Mouse (Mus musculus): ENCODE measurements around the gene Tulp4.
"Not testable (repeated sequence)": the region's sequence is repeated elsewhere in the genome, so short reads cannot be mapped to it uniquely, and the experiment has no call there.

The Tulp4 gene

DNA sequence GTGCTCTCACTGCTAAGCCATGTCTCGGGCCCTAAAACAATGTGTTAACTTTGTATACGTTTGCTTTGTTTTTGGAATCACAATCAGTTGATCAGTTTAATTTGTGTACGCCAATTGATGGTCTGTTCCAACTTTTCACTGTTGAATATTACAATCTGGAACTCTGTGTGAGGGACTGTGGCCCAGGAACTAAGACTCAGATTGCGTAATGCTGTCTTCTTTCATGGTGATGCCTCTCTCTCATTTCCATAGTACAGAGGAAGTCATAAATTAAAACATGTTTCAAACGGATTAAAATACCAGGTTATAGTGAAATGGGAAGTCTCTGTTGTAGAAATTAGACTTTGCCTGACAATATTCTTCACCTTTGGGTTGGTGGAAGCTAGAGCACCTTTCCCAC is 83.0 kb downstream of the Tulp4 start:
- DNase-seq (ENCODE audit: low spot score in 2 of 2): no peak

GRCm38 (mm10) chr17:6192275-6192674 is 86.0 kb downstream of the Tulp4 start:
- no peak for DNase-seq (ENCODE audit: low spot score in 2 of 2)

DNA sequence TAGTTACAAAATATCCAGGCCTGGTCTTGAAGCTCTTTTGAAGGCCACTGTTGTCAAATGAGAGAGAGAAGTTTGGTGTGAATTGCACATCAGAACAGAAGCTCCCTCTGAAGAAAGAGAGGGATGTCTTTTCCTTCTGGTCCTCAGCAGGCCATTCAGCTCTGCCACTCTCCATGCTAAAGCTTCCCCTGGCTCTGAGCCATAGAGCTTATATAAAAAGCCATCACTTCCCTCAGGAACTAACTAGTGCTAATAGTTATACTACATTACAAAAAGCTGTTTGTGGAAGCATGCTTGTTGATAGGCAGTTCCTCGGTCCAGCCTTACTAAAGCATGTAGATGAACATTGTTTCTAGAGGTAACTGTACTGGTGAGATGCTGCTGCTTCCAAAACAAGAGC is 89.2 kb downstream of the Tulp4 start:
- no peak for DNase-seq (ENCODE audit: low spot score in 2 of 2)

- no peak for DNase-seq (ENCODE audit: low spot score in 2 of 2)
These were observed 91.3 kb downstream of the Tulp4 start for GRCm38 (mm10) chr17:6197491-6197890.

- DNase-seq (ENCODE audit: low spot score in 2 of 2): no peak
These were observed 92.4 kb downstream of the Tulp4 start for GRCm38 (mm10) chr17:6198670-6199069.

DNA sequence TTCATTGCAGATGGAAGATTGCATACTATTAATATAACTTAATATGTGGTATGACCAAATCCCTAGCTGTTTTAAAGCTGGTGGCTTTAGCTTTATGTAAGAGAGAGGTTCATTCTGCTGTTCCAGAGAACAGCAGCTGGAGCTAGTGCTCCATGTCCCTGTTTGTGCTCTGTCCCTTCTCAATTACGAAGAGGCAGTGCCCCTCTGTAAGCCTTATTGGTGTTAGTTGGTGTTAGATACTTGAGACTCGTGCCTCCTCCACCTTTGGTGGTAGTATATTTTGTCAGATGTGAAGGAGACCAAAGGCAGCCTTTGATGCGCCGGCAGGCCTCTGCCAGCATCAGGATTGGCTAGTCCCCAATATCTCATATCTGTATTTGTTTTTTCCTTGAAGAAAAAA is 92.9 kb downstream of the Tulp4 start:
- DNase-seq (ENCODE audit: low spot score in 2 of 2): no peak

DNA sequence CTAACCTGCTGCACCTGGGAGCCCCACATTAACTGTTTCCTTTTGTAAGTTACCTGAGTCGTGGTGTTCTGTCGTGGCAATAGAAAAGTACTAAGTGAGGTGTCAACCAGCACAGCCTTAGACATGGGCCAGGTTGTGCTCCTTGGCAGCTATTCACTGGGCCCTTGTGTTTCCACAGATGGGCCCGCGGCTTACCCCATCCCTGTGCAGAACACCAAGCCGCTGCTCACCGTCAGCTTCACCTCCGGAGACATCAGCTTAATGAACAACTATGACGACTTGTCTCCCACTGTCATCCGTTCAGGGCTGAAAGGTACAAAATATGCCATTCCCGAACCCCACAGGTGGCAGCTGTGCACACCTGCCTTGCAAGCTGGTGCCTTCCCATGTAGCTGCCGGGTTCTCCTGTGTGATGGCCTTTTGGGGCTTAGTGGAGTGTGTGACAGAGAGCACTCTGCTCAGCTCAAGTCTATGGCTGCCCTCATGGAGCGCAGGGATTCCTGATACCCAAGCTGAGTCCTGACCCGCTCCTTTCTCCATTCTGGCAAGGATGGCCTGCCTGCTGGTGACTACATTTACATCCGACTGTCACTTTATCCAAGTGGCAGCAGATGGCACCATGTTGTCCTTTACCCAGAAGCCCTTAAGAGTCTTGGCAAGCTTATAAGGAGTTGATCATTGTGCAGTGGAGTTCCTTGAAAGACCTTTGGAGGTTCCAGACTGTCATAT is 95.4 kb downstream of the Tulp4 start:
- DNase-seq (ENCODE audit: low spot score in 2 of 2): no peak

DNA sequence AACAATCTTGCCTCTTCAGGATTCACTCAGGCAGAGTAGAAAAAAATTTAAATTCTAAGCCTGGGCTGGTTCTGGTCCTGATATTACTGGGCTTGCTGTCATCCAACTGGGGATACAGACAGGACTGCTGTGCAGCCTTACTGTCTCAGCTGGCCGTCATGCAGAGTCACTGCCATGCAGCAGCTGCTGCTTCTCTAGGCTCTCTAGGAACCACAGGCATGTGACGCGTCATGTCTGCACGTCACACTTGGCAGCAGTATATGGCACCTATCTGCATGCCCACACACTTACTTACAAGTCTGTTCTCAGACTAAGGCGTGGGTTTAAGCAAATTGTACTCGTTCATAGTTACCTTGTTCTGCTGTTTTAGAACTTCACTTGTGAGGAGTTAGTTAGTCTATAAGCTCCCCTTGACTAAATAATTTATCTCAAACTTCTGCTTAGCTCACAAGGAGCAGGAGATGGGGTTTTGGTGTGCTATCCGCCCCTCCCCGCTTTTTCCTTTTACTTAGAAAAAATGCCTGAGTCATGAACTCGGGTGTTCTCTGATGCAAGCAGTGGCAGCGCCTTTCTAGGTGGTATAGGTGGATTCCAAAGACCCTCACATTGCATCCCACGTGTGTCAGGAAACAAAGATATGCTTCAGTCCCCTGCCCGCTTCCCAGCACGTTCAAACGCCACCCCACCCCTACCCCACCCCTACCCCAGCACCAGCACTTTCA is 96.3 kb downstream of the Tulp4 start:
- DNase-seq (ENCODE audit: low spot score in 2 of 2): peak; percentile 66 to 81

- no peak for DNase-seq (ENCODE audit: low spot score in 2 of 2)
These were observed 96.9 kb downstream of the Tulp4 start for GRCm38 (mm10) chr17:6203126-6203525.

GRCm38 (mm10) chr17:6203795-6204194 is 97.6 kb downstream of the Tulp4 start:
- no peak for DNase-seq (ENCODE audit: low spot score in 2 of 2)

DNA sequence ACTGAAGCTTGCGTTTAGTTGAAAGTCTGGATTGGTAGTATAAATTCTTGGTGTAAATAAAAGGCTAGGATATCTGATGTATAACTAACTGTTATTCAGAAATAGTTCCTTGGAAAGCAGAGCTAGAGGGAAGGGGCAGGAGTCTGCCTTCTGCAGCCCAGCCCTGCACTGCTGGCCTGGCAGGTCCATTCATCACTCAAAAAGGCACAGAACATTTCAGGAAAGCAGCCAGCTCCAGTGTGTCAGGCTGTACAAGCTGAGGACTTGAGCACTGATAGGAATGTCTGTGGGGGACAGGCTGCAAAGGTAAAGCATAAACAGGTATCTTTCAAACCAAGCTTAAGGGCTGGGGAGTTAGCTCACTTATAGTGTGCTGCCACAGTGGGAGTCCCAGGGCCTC is 105.5 kb downstream of the Tulp4 start:
- no peak for DNase-seq (ENCODE audit: low spot score in 2 of 2)

DNA sequence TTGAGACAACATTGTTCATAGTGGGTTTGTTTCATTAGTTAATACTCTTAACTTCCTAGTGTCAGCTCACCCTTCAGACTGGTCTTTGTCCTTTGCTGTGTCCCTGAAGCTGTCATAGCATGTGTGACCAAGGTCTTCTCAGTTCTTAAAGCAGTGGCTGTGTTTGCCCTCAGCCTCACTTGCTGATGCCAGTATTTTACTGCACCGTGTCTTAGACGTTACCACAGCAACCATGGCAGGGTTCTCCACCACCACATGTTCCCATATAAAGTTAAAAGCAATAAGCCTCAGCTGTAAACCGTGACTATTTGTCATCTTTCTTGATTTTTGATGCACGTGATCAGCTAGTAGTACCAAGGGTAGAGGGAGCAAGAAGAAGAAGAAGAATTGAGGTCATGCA is 109.4 kb downstream of the Tulp4 start:
- no peak for DNase-seq (ENCODE audit: low spot score in 2 of 2)

GRCm38 (mm10) chr17:6216514-6216913 is 110.3 kb downstream of the Tulp4 start:
- DNase-seq (ENCODE audit: low spot score in 2 of 2): no peak

DNA sequence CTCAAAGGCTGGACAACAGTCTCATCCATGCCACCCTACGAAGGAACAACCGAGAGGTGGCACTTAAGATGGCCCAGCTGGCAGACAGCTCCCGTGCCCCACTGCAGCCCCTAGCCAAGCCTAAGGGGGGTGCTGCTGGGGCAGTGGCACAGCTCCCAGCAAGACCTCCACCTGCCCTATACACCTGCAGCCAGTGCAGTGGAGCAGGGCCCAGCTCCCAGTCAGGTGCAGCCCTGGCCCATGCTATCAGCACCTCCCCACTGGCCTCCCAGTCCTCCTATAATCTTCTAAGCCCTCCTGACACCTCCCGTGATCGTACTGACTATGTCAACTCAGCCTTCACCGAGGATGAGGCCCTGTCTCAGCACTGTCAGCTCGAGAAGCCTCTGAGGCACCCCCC is 126.4 kb downstream of the Tulp4 start:
- DNase-seq (ENCODE audit: low spot score in 2 of 2): not testable (repeated sequence)

DNA sequence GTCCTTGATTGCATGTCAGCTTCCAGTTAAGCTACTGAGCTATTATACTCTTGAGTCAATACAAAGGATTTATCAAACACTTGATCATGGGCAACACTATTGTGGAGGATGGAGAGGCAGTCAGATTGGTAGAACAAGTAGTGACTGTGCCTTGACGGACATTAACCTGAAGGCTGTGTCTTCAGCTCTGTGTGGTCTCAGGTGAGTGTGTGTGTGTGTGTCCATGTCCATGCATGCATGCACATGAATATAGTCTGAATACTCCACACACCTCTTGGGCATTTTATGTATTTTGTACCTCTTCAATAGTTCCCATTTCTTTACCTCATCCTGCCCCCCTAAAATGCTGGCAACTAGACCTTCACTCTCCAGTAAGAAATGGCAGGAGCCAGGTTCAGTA is 145.1 kb downstream of the Tulp4 start:
- DNase-seq (ENCODE audit: low spot score in 2 of 2): not testable (repeated sequence)

DNA sequence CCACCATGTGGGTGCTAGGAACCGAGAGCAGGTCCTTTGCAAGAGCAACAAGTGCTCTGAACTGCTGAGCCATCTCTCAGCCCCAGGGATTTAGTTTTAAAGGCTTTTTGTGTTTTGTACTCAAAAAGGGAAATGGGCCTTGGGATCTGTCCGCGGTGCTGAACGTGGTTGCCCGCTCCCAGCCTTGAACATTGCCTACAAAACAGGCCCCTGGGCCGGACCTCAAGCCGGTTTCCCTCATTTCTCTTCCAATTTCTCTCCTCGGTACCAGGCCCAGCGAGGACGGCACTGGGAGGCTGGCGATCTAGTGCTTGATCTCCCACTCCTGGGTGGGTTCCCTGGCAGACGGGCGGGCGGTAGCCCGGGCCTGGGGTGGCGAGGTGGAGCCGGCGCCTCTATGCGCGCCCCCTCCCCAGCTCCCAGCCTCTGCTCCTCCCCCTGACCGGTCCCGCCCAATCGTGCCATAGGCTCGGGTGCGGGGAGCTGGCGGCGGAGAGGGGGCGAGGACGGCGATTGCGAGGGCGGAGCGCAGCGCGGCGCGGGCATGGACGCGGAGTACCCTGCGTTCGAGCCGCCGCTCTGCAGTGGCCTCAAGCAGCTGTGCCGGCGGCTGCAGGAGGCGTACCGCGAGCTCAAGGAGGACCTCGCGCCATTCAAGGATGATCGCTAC is 150.3 kb downstream of the Tulp4 start, which contains the start of gene Tmem181a:
TSS of gene Tmem181a (plus strand) at position 461 of the 670 bp plus-strand sequence.
- DNase-seq (ENCODE audit: low spot score in 2 of 2): not testable (repeated sequence)

DNA sequence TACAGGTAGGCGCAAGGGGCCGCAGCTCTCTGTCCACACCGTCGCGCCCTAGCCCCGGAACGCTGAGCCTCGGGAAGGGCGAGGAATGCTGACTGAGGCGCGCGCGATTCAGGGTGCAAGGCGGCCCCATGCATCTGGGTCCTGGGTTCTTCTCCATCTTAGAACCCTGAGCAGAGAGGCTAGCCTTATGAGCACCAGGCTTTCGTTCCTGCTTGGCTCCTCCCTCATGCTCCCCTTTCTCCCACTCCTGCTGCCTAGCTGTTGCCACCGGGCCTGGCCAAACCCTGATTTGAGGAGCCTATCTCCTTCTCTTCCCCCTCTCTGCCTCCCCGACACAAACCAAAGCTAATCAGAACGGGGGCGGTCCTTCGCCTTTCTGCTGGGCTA is 150.8 kb downstream of the Tulp4 start:
- peak; percentile 74 to 86 for DNase-seq (ENCODE audit: low spot score in 2 of 2)

DNA sequence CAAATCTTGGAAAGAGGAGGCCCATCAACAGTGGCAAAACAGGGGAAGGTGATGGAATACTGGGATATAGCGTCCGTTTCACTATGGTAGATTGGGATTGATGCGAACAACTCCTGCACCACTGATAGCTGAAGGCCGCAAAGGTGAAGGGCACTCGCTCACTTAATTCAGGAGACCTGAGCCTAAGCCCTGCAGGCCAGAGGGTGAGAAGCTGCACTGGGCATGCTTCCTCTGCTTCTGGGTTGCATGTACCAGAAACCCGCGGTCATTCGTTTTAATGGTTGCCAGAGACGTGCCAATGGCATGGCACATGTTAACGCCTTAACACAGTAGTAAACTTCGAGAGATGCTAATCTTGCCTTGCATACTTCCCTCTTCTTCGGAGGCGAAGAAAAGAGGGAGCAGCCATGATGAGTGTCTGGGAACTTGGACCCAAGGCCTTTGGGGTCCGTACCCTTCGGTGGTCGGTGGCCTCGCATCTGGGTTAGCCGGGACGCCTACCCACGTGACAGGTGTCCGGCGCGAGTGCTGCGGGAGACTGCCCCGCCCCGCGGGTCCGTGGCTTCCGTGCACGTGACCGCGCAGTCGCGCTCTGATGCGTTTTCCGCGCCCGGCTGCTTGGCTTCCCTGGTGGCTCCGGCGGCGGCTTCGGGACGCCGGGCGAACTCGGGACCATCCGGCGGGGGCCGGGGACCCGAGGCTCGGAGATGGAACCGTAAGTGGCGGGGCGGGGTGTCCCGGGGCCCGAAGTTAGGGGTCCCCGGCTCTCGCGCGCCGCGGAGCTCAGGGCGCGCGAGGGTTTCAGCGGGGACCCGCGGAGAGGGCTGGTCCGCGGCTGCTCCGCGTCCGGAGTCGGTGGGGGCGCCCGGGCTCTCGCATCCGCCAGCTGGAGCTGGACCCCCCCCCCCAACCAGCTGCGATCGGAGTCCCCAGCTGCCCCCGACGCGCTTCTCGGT is 163.9 kb downstream of the Tulp4 start:
- DNase-seq (ENCODE audit: low spot score in 2 of 2): not testable (repeated sequence)

- DNase-seq (ENCODE audit: low spot score in 2 of 2): not testable (repeated sequence)
These were observed 164.6 kb downstream of the Tulp4 start for GRCm38 (mm10) chr17:6270840-6271239.

- not testable (repeated sequence) for DNase-seq (ENCODE audit: low spot score in 2 of 2)
These were observed 165.7 kb downstream of the Tulp4 start for GRCm38 (mm10) chr17:6271970-6272369.

GRCm38 (mm10) chr17:6274693-6275092 is 168.5 kb downstream of the Tulp4 start:
- DNase-seq (ENCODE audit: low spot score in 2 of 2): not testable (repeated sequence)

Measured in right cerebral cortex, adult 2 months (tissue).